Mouse (Mus musculus): Measurements from ENCODE around the gene Copz2. TPM values are rescaled to one million over a fixed set of nuclear protein-coding genes. Genes with fewer than 3 reads are reported as not detected.
"Not testable (repeated sequence)": the region's sequence is repeated elsewhere in the genome, so short reads cannot be mapped to it uniquely, and the experiment has no call there.

Gene Copz2
- polyA plus RNA-seq, 1 experiment from 2014 or later, result 22.2 TPM

DNA sequence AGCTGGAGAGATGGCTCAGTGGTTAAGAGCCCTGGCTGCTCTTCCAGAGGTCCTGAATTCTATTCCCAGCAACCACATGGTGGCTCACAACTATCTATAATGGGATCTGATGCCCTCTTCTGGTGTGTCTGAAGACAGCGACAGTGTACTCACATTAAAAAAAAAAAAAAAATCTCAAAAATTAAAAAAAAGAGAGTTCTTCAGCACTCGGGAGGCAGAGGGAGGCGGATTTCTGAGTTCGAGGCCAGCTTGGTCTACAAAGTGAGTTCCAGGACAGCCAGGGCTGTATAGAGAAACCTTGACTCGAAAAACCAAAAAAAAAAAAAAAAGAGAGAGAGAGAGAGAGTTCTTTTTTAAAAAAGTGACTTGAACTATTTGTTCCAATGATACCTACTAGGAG is 525 bp upstream of the Copz2 start:
- not testable (repeated sequence) for H3K27me3 ChIP-seq (replicated peaks; ENCODE audit: control insufficient read depth, insufficient read depth, low read length); H3K9me3 ChIP-seq (ENCODE audit: control insufficient read depth, low read length); ATAC-seq; H3K4me1 ChIP-seq (ENCODE audit: control insufficient read depth, insufficient read depth, low read depth, low read length); H3K27ac ChIP-seq (ENCODE audit: low read depth, low read length); H3K4me3 ChIP-seq (ENCODE audit: low read length); H3K36me3 ChIP-seq (ENCODE audit: control insufficient read depth, insufficient read depth, low read length); H3K9ac ChIP-seq (ENCODE audit: low read depth, low read length)
- WGBS, result 71% methylated on average over 5 of the region's 5 CpGs
- peak overlapping the region; percentile 75 for H3K4me2 ChIP-seq (ENCODE audit: low read length)

DNA sequence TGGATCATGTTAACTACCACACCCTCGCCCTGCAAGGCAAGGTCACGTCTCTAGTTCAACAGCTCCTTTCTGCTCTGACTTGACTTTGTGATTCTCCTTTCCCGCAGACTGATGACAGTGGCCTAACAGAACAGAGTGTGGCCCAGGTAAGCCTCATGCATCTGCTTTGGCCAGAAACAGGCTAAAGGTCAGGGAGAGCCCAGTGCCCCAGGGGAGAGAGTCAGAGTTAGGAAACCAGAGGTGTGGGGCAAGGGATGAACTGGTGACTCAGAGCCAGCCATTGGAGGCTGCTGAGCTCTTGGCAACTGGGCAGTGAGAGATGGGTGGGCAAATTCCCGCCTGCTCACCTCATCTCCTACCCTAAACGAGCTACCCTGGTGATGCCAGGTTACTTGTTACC is 7.8 kb downstream of the Copz2 start:
- H3K9ac ChIP-seq (ENCODE audit: low read depth, low read length), result no peak overlapping the region
- no peak overlapping the region for H3K27ac ChIP-seq (ENCODE audit: low read depth, low read length)
- no peak for ATAC-seq
- no peak overlapping the region for H3K4me2 ChIP-seq (ENCODE audit: low read length)
- no peaks in the 10 kb centered on the region for H3K36me3 ChIP-seq (ENCODE audit: control insufficient read depth, insufficient read depth, low read length)
- no peak overlapping the region for H3K4me3 ChIP-seq (ENCODE audit: low read length)
- 91% methylated on average over 5 of the region's 5 CpGs for WGBS
- no peaks in the 10 kb centered on the region for H3K27me3 ChIP-seq (replicated peaks; ENCODE audit: control insufficient read depth, insufficient read depth, low read length)
- peaks cover 9% of the 10 kb centered on the region for H3K4me1 ChIP-seq (ENCODE audit: control insufficient read depth, insufficient read depth, low read depth, low read length)
- H3K9me3 ChIP-seq (ENCODE audit: control insufficient read depth, low read length), result no peaks in the 10 kb centered on the region

DNA sequence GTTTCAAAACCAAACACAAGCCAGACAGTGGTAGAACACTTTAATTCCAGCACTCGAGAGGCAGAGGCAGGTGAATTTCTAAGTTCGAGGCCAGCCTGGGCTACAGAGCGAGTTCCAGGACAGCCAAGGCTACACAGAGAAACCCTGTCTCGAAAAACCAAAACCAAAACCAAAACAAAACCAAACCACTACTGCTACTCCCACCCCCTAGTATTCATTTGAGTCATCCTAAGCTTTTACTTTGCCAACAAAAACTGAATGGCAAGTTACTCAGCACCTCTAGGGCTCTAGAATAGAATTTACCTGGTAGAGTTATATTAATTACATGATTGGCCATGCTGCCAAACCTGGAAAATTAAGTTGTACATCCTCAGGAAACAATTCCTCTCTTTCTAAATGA is 10.0 kb downstream of the Copz2 start:
- peaks cover 23% of the 10 kb centered on the region for H3K4me1 ChIP-seq (ENCODE audit: control insufficient read depth, insufficient read depth, low read depth, low read length)
- no peak overlapping the region for H3K27ac ChIP-seq (ENCODE audit: low read depth, low read length)
- WGBS, result 84% methylated on average over 4 of the region's 4 CpGs
- no peak for ATAC-seq
- no peak overlapping the region for H3K4me3 ChIP-seq (ENCODE audit: low read length)
- H3K36me3 ChIP-seq (ENCODE audit: control insufficient read depth, insufficient read depth, low read length), result no peaks in the 10 kb centered on the region
- H3K9ac ChIP-seq (ENCODE audit: low read depth, low read length), result no peak overlapping the region
- H3K27me3 ChIP-seq (replicated peaks; ENCODE audit: control insufficient read depth, insufficient read depth, low read length), result no peaks in the 10 kb centered on the region
- no peak overlapping the region for H3K4me2 ChIP-seq (ENCODE audit: low read length)
- H3K9me3 ChIP-seq (ENCODE audit: control insufficient read depth, low read length), result no peaks in the 10 kb centered on the region

DNA sequence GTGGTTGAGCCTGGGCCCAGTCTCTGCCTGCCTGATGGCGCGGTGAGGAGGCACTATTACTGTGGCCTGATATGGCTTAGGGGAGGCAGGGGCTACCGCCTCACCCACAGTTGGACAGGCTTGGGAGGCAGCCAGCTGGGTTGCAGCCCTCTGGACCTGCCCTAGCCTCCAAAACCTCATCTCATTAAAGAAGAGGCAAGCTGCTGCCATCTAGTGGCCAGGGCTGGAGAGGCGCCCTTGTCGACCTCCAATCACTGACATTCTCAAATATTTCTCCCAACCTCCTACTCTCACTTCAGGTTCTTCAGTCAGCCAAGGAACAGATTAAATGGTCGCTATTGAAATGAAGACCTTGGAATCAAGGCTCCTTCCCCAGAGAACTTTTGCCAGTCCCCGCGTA is 10.9 kb downstream of the Copz2 start:
- Histone ChIP-seq H3K9ac (ENCODE audit: low read depth, low read length) (no peak overlapping the region), H3K27ac (ENCODE audit: low read depth, low read length) (no peak overlapping the region), H3K27me3 (replicated peaks; ENCODE audit: control insufficient read depth, insufficient read depth, low read length) (no peaks in the 10 kb centered on the region), H3K4me1 (ENCODE audit: control insufficient read depth, insufficient read depth, low read depth, low read length) (peaks cover 23% of the 10 kb centered on the region), H3K36me3 (ENCODE audit: control insufficient read depth, insufficient read depth, low read length) (no peaks in the 10 kb centered on the region), H3K4me2 (ENCODE audit: low read length) (no peak overlapping the region), H3K4me3 (ENCODE audit: low read length) (no peak overlapping the region), H3K9me3 (ENCODE audit: control insufficient read depth, low read length) (no peaks in the 10 kb centered on the region)
- 9% methylated on average over 8 of the region's 8 CpGs for WGBS
- peak; percentile 52 for ATAC-seq

DNA sequence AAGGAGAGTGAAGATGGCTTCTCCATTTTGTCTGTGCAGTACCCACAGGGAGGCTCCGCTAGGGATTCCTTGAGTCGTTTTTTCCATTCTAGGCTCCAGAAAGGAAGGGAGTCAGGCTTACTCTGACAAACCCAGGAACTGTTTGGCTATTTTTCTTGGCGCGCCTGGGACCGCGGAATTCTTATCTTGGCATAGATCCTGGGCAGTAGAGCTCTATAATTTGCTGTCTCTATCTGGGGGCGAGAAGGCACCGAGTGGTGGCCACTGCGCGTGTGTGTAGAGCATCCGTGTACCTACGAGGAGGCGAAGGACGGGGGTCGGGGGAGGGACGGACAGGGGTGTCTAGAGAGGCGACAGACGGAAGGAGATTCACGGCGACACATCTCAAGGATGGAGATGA is 11.8 kb downstream of the Copz2 start:
- peak; percentile 40 for ATAC-seq
- no peak overlapping the region; the same call in 1 of the 2 replicates for H3K27ac ChIP-seq (ENCODE audit: low read depth, low read length)

DNA sequence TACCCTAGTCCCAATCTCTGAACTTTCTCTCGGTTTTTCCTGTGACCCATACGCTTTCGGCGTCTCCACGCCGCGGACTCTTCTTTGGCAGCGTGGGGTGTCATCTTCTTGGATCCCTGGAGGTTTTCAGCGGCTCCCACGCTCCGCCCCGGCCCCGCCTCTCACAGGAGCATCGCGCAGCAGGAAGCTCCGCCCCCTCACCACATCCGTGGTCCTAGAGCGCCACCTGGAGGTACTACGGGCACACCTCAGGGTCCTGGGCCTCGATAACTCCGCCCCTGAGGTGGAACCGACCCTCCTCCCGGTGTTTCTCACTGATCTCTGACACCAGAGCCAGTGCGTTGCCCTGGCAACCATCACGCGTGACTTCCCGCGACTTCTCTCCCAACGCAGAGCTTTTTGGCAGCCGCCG is 12.2 kb downstream of the Copz2 start:
- no peak overlapping the region for H3K27ac ChIP-seq (ENCODE audit: low read depth, low read length)
- H3K4me2 ChIP-seq (ENCODE audit: low read length), result peak overlapping the region; percentile 92
- H3K4me3 ChIP-seq (ENCODE audit: low read length), result peak overlapping the region; percentile 47
- H3K36me3 ChIP-seq (ENCODE audit: control insufficient read depth, insufficient read depth, low read length), result no peaks in the 10 kb centered on the region
- peaks cover 23% of the 10 kb centered on the region for H3K4me1 ChIP-seq (ENCODE audit: control insufficient read depth, insufficient read depth, low read depth, low read length)
- peak; percentile 87 for ATAC-seq
- WGBS, result under 1% methylated on average over 25 of the region's 31 CpGs
- peak overlapping the region; percentile 52; the same call in 1 of the 2 replicates for H3K9ac ChIP-seq (ENCODE audit: low read depth, low read length)
- no peaks in the 10 kb centered on the region for H3K9me3 ChIP-seq (ENCODE audit: control insufficient read depth, low read length)
- H3K27me3 ChIP-seq (replicated peaks; ENCODE audit: control insufficient read depth, insufficient read depth, low read length), result no peaks in the 10 kb centered on the region

More for the DNA sequence above, 11.8 kb downstream of the Copz2 start:
- Histone ChIP-seq H3K4me2 (ENCODE audit: low read length) (peak overlapping the region; percentile 92), H3K9ac (ENCODE audit: low read depth, low read length) (peak overlapping the region; percentile 52; the same call in 1 of the 2 replicates), H3K4me3 (ENCODE audit: low read length) (peak overlapping the region; percentile 47), H3K27me3 (replicated peaks; ENCODE audit: control insufficient read depth, insufficient read depth, low read length) (no peaks in the 10 kb centered on the region), H3K4me1 (ENCODE audit: control insufficient read depth, insufficient read depth, low read depth, low read length) (peaks cover 23% of the 10 kb centered on the region), H3K36me3 (ENCODE audit: control insufficient read depth, insufficient read depth, low read length) (no peaks in the 10 kb centered on the region), H3K9me3 (ENCODE audit: control insufficient read depth, low read length) (no peaks in the 10 kb centered on the region)
- under 1% methylated on average over 20 of the region's 20 CpGs for WGBS

DNA sequence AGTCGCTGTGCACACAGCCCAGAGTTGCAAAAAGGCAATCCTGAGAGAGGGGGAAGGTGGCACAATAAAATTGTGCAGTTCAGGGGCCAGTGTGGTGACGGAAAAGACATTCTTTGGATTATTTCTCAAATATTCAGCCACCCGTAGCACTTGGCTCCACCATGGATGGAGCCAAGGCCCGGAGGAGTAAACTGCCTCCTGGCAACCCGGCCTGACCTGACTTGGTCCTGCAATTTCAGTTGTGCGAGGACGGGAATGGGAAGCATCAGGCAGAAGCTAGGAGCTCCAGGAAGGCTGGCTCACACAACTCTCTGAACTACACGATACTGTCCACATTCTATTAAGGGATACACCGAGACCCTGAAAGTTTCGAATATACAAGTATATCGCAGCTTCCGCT is 12.9 kb downstream of the Copz2 start:
- H3K4me1 ChIP-seq (ENCODE audit: control insufficient read depth, insufficient read depth, low read depth, low read length), result peaks cover 23% of the 10 kb centered on the region
- peak overlapping the region; percentile 69 for H3K27ac ChIP-seq (ENCODE audit: low read depth, low read length)
- H3K36me3 ChIP-seq (ENCODE audit: control insufficient read depth, insufficient read depth, low read length), result no peaks in the 10 kb centered on the region
- no peaks in the 10 kb centered on the region for H3K9me3 ChIP-seq (ENCODE audit: control insufficient read depth, low read length)
- WGBS, result 49% methylated on average over 12 of the region's 12 CpGs
- no peak overlapping the region; the same call in 1 of the 2 replicates for H3K4me3 ChIP-seq (ENCODE audit: low read length)
- no peak for ATAC-seq
- no peaks in the 10 kb centered on the region for H3K27me3 ChIP-seq (replicated peaks; ENCODE audit: control insufficient read depth, insufficient read depth, low read length)
- H3K4me2 ChIP-seq (ENCODE audit: low read length), result peak overlapping the region; percentile 92
- no peak overlapping the region for H3K9ac ChIP-seq (ENCODE audit: low read depth, low read length)

DNA sequence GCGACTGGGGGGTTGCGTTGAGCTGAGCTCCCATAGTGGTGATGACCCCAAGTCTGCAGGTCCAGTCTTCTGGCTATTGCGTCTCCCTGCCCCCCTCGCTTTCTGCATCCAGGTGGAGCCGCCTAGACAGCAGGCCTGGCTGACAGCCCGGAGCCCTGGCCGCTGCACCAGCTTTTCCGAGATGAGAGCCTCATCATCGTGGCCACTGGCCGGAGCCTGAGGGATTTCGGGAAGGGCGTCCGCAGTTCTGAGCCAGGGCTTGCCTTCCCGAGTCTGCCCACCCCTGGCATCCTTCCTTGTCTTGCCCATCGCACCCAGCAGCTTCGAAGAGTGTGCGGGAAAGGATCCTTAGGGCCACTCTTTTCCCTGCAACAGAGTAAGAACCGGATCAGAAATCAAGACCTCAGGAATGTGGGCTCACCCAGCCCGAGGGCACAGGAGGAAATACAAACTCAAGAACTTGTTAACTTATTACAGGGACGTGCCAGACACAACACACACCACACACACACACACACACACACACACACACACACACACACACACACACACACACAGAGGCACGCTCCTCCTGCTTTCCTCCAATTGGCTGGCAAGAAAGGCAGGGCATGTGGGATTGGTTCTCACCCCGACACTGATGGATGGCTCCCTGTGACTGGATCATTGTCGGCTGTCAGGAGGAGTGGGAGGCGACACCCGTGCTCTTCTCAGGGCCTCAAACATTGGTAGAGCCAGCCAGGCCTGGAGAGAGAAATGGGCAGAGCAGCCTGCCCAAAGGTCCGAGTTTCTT is 13.7 kb downstream of the Copz2 start:
- H3K4me2 ChIP-seq (ENCODE audit: low read length), result peak overlapping the region; percentile 49
- 17% methylated on average over 26 of the region's 26 CpGs for WGBS
- H3K36me3 ChIP-seq (ENCODE audit: control insufficient read depth, insufficient read depth, low read length), result no peaks in the 10 kb centered on the region
- no peak overlapping the region for H3K4me3 ChIP-seq (ENCODE audit: low read length)
- peak overlapping the region; percentile 29; the same call in 1 of the 2 replicates for H3K9ac ChIP-seq (ENCODE audit: low read depth, low read length)
- peaks cover 23% of the 10 kb centered on the region for H3K4me1 ChIP-seq (ENCODE audit: control insufficient read depth, insufficient read depth, low read depth, low read length)
- no peaks in the 10 kb centered on the region for H3K27me3 ChIP-seq (replicated peaks; ENCODE audit: control insufficient read depth, insufficient read depth, low read length)
- peak; percentile 71 for ATAC-seq
- peak overlapping the region; percentile 55 for H3K27ac ChIP-seq (ENCODE audit: low read depth, low read length)
- H3K9me3 ChIP-seq (ENCODE audit: control insufficient read depth, low read length), result no peaks in the 10 kb centered on the region

DNA sequence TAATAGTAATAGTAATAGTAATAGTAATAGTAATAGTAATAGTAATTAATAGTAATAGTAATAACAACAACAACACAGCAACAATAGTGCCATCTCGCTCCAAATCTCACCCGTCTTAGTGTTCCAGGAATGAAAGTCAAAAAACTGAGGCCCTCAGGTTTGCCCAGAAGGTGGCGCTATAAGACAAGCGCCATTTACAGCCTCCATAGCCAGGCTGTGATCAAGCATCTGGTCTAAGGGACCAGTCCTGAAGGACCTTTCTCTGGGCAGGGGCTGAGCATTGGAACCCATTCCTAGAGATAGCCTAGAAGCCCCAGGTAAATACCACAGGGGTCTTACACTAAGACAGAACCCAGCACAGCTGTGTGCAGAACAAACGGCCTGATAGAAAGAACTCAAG is 17.5 kb downstream of the Copz2 start:
- WGBS, result 7% methylated on average over 5 of the region's 5 CpGs
- no peaks in the 10 kb centered on the region for H3K27me3 ChIP-seq (replicated peaks; ENCODE audit: control insufficient read depth, insufficient read depth, low read length)
- no peak overlapping the region for H3K9ac ChIP-seq (ENCODE audit: low read depth, low read length)

More for the DNA sequence above, 17.5 kb downstream of the Copz2 start:
- Histone ChIP-seq H3K4me2 (ENCODE audit: low read length) (no peak overlapping the region), H3K4me3 (ENCODE audit: low read length) (no peak overlapping the region), H3K9me3 (ENCODE audit: control insufficient read depth, low read length) (no peaks in the 10 kb centered on the region), H3K27ac (ENCODE audit: low read depth, low read length) (no peak overlapping the region), H3K4me1 (ENCODE audit: control insufficient read depth, insufficient read depth, low read depth, low read length) (peaks cover 17% of the 10 kb centered on the region), H3K36me3 (ENCODE audit: control insufficient read depth, insufficient read depth, low read length) (no peaks in the 10 kb centered on the region)
- peak; percentile 55 for ATAC-seq

All from hindbrain, embryonic 16.5 days (tissue).